Mouse (Mus musculus) CD4-positive helper T cell, adult 2 months (primary cell): ENCODE measurements around the gene Ctf2.
"Not testable (repeated sequence)": the region's sequence is repeated elsewhere in the genome, so short reads cannot be mapped to it uniquely, and the experiment has no call there.

ENCODE experiments used
- DNase-seq: peaks from one replicate; pipeline ENCODE4 v3.0.0-alpha.2; 2012; ENCODE audit warnings: low read depth, missing footprints, low spot score

The Ctf2 gene

DNA sequence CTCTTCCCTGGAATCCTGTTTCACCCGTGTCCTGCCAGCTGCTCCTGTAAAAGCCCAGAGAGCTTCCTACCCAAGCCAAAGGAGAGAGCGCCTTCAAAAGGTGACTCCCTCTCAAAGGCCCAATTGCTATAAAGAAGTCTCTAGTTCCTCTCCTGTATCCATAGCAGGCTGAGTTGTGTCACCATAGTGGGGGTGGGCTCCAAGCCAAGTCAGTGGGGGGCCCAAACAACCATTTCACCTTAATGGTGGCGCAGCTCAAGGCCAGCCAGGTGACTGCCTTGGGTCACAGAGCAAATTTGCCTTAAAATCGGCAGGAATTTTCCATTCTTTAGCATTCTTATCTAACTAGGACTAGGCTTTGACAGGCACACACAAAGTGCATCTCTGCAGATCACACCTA lies 17.1 kb downstream of the Ctf2 start:
- DNase-seq = no peak

- peak; percentile 58 for DNase-seq
Observed at GRCm38 (mm10) chr7:127712461-127713385, 19.2 kb downstream of the Ctf2 start, which contains the start of gene Ctf1. Gene Ctf1, plus strand, starts transcription at chr7:127712736.

DNA sequence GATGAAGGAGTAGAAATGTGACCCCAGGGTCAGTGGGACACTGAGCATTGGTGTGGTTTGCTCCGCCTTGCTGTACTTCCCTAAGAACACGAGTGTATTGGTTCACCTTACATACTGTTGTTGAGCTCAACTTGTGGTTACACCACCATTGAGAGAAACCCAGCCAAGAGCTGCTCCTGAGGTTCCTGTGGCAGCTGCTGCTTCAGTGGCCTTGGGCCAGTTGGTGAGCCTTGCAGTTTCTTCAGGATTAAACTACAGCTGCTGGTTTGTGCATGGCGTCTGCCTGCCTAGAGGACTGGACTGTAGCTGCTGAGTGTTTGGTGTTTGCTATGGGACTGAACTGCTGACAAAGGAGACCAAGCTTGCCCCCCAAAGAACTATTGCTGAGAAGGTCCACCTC lies 20.5 kb downstream of the Ctf2 start:
- DNase-seq = no peak

- no peak for DNase-seq
Observed at GRCm38 (mm10) chr7:127711031-127711430, 20.9 kb downstream of the Ctf2 start.

DNA sequence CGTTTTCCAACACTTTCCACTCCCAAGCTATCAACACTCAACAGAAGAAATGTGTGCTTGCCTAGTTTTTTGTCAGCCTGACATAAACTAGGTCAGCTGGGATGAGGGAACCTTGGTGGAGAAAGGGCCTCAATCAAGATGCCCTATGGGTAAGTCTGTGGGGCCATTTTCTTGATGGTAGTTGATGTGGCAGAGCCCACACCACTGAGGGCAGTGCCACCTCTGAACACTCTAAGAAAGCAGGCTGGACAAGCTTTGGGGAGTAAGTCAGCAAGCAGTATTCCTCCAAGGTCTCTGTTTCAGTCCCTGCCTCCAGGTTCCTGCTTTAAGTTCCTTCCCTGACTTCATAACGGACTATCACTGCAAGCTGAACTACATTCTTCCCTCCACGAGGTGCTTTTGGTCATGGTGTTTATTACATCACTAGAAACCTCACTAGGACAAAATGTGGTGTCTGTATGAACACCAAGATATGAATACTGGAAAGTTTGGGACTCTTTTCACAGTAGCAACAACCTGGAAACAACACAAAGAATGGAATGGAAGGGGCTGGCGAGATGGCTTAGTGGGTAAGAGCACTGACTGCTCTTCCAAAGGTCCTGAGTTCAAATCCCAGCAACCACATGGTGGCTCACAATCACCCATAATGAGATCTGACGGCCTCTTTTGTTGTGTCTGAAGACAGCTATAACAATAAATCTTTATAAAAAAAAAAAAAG lies 22.5 kb downstream of the Ctf2 start:
- DNase-seq = peak; percentile 7

DNA sequence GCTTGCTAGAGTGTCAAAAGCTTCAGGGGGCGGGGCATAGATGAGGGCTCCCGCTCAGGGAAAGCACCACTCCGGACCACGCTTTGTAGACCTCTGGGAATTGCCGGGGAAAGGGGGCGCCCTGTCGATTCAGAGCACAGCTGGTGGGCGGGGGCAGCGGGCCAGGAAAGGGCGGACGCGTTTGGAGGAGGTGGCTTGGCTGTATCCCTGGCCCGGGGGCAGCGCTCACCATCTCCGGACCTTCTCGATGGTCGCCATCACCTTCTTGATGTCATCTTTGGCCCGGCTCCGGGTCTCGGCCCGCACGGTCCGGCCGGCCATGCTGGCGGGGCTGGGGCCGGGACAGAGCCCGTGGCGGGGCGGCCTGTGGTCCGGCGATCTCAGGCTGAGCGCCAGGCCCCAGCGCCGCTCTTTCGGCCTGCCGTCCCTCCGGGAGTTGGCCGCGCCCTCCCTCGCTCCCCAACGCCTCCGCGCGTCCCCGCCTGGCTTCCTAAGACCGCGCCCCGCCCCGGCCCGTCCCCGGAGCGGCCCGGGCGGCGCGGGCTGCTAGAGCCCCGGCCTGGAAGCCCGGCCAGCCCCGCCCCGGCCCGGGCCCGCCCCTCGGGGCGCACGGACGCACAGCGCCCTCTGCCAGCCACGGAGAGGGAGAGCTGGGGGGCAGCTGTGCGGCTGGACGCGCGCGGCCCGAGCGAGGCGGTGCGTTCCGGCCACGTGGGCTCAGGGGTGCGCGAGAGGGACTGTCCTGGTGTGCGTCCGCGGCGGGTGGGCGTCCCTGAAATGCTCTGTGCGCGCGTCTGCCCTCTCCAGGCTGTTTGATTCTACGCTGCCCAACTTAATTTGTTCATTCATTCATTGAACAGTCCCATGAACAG lies 23.5 kb downstream of the Ctf2 start, which contains the start of gene Bcl7c:
TSS of gene Bcl7c (minus strand) at position 727 of the 872 bp plus-strand sequence.
- DNase-seq = peak; percentile 84

- DNase-seq = peak; percentile 75
Observed at GRCm38 (mm10) chr7:127707957-127708206, 24.1 kb downstream of the Ctf2 start.

DNA sequence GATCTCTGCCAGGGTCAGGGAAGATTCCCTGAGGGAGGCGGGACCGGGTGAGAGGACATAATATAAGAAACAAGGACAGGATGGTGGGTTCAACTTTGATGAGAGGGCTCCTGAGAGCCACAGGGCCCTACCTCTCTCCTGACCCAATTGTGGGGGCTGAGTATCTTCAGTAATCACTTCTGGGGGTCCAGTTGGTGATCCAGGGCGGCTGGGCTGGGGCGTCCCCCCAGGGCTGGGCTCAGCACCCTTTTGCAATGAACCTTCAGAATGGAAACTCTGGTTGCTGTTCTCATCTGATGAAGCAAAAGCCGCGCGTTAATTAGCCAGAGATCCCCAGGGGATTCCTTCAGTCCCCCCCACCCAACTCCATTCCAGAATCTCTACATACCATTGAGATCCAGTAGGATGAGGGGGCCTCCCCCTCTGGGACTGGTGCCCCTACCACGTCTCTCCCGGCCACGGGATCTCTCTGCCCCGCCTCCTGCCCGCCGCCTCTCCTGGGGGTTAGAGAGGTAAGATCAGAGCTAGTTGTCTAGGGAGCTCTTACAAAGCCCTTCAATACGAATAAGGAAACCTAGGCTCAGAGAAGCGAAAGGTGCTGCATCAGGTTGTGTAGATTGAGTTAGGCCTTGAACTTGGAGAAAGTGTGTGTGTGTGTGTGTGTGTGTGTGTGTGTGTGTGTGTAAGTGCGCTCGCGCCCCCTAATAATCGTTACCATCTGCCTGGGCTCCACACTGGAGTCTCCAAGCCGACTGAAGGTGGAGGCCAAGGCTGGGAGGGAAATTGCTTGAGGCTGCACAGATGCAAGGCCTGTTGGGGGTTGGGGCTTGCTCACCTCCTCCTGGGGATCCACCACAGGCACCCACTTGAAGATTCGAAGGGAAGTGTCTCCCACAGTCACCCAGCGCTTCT lies 24.7 kb downstream of the Ctf2 start:
- DNase-seq = no peak

DNA sequence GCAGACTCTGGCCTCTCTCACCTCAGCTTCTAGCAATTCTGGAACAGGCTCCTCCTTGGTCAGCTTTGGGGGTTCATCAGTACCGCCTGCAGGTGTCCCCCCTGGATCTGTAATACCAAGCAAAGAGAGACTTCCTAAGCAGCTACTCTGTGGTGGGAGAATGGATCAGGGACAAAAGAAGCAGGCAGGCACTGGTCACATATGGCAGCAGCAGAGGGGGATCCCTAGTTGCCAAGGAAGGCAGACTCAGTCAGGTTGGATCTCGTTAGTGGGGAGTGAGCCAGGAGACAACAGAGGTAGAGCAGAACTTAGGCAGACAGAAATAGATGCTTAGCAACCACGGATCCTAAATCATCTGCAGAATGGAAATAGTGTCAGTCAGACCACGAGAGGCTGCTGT lies 26.3 kb downstream of the Ctf2 start:
- no peak for DNase-seq

DNA sequence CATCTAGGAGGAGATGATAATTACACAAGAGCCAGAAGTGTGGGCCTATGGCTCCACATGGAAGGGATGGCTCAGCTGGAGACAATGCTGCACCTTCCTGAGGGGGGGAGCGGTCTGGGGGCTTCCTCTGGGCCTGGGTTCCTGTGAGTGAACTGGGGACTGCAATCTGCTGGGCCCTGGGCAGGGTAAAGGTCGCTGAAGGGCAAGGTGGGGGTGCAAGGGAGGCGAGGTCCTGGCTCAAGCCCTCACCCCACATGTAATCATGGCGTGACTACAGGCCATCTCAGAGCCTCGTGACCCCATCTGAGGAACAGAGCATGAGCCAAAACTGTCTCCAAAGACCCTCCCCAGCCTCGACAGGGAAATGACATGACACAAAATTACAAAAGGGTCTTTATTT lies 27.4 kb downstream of the Ctf2 start:
- DNase-seq = no peak

GRCm38 (mm10) chr7:127703561-127704178 lies 28.3 kb downstream of the Ctf2 start:
- no peak for DNase-seq

- no peak for DNase-seq
Observed at GRCm38 (mm10) chr7:127700712-127701331, 31.1 kb downstream of the Ctf2 start.

DNA sequence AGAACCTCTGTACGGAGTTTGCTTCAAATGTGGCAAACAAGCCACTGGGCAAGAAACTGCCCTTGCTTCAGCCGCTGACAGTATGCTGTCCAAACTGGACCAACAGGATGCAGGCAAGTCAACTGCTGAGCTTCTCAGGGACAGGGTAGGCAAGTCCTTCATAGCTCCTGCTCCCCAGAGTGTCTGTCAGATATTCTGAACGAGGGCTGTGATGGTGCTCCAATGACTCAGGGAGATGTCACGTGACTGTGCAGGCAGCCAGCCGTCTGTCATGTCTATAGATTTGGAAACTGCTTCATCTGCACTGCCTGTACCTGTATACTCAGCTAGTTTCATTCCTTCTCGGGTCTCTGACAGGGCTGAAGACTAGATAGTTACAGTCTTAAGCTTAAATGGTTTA lies 33.0 kb downstream of the Ctf2 start:
- no peak for DNase-seq

- DNase-seq = not testable (repeated sequence)
Observed at GRCm38 (mm10) chr7:127693730-127694129, 38.2 kb downstream of the Ctf2 start.

DNA sequence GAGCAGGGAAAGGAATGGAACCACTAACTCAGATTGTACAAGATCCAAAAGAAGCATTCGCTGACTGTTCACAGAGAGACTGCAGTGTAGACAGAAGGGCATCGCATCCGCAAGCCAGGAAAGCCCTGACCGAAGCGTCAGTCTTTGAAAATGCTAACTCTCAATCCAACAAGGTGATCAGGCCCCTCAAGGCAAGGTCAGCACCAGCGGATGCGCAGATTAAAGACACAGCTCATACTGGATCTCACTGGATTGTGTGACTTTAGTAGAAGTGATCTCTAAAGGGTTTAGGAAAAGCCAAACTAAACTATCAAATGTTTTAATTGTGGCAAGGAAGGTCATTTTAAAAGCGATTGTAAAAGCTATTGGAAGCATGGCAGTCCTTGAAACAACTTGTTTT lies 38.7 kb downstream of the Ctf2 start:
- DNase-seq = no peak

- DNase-seq = no peak
Observed at GRCm38 (mm10) chr7:127691221-127691989, 40.6 kb downstream of the Ctf2 start.

- no peak for DNase-seq
Observed at GRCm38 (mm10) chr7:127689626-127690280, 42.2 kb downstream of the Ctf2 start.

- DNase-seq = no peak
Observed at GRCm38 (mm10) chr7:127688935-127689334, 43.0 kb downstream of the Ctf2 start.
